ENCODE assay signal across 21 mouse cellular contexts in genomic region chr13:118596218-118596795, GRCm38 (mm10).
DNase-seq lines count a peak whose midpoint lies in the region; ATAC-seq lines count a peak whose summit lies in the region.
"Had no signal": no experiment of that assay in that cellular context is flagged by ENCODE, and none has a peak within 500 bp of the region (broad histone marks: within the 10 kb centered on the region; RNA-seq: fewer than 3 reads in every experiment).

No protein-coding gene starts in this region.

- no peak for ATAC-seq in kidney, embryonic 16.5 days (ENCODE audit: low FRiP score, low TSS enrichment)
- ATAC-seq: forebrain, embryonic 13.5 days; forebrain, embryonic 16.5 days had no signal

- no peak overlapping the region for H3K4me2 ChIP-seq in kidney, embryonic 16.5 days (replicated peaks; ENCODE audit: low read depth, low read length)
- H3K4me2 ChIP-seq: forebrain, embryonic 13.5 days; heart, embryonic 13.5 days; hindbrain, embryonic 12.5 days; hindbrain, embryonic 15.5 days had no signal

- no peaks in the 10 kb centered on the region for H3K4me1 ChIP-seq in kidney, embryonic 16.5 days (ENCODE audit: insufficient read depth, low read length)
- H3K4me1 ChIP-seq: forebrain, embryonic 13.5 days; heart, embryonic 10.5 days; hindbrain, embryonic 12.5 days; hindbrain, embryonic 15.5 days had no signal

- H3K27ac ChIP-seq in kidney, embryonic 16.5 days (ENCODE audit: low read length), result no peak overlapping the region
- H3K27ac ChIP-seq: forebrain, embryonic 10.5 days; forebrain, embryonic 13.5 days; heart, adult 2 months; heart, embryonic 10.5 days; heart, embryonic 13.5 days; hindbrain, embryonic 12.5 days; hindbrain, embryonic 15.5 days had no signal

- H3K27me3 ChIP-seq in kidney, embryonic 16.5 days (ENCODE audit: insufficient read depth, low read length), result no peaks in the 10 kb centered on the region
- H3K27me3 ChIP-seq: CH12.LX; forebrain, embryonic 13.5 days; heart, embryonic 13.5 days; hindbrain, embryonic 12.5 days; hindbrain, embryonic 15.5 days had no signal

- H3K4me3 ChIP-seq in kidney, embryonic 16.5 days (ENCODE audit: low read length), result no peak overlapping the region
- H3K4me3 ChIP-seq: forebrain, embryonic 10.5 days; forebrain, embryonic 13.5 days; heart, adult 2 months; heart, embryonic 10.5 days; heart, embryonic 13.5 days; hindbrain, embryonic 12.5 days; hindbrain, embryonic 15.5 days had no signal

- WGBS in kidney, embryonic 16.5 days, result 78% methylated on average over 6 of the region's 6 CpGs

- H3K9ac ChIP-seq in kidney, embryonic 16.5 days (replicated peaks; ENCODE audit: low read length), result no peak overlapping the region
- H3K9ac ChIP-seq: forebrain, embryonic 13.5 days; heart, embryonic 13.5 days; hindbrain, embryonic 12.5 days; hindbrain, embryonic 15.5 days had no signal

- DNase-seq in kidney, adult 11 months, result peak; percentile 23
- peak; percentile 71 for DNase-seq in kidney, adult 9 months
- DNase-seq in kidney, postnatal 10 days, result no peak
- DNase-seq in 3T3-L1 (ENCODE audit: low read depth, low spot score), result peak; percentile 25
- DNase-seq in ZHBTc4 (ENCODE audit: low read depth, low spot score), result peak; percentile 44
- no peak for DNase-seq in ovary, postnatal 10 days (ENCODE audit: low spot score)
- DNase-seq in right cerebral cortex, postnatal 36 days (ENCODE audit: low spot score in 2 of 2), result no peak
- DNase-seq: B cell, adult 2 months; cerebellum, adult 9-10 months; gastrocnemius, postnatal 36 days; heart, adult 2 months had no signal

- H3K9me3 ChIP-seq in kidney, embryonic 16.5 days (ENCODE audit: low read length), result no peaks in the 10 kb centered on the region
- H3K9me3 ChIP-seq: forebrain, embryonic 10.5 days; forebrain, embryonic 13.5 days; G1E; heart, embryonic 10.5 days; heart, embryonic 13.5 days; hindbrain, embryonic 12.5 days; hindbrain, embryonic 15.5 days had no signal

- no peaks in the 10 kb centered on the region for H3K36me3 ChIP-seq in kidney, embryonic 16.5 days (ENCODE audit: insufficient read depth, low read length)
- H3K36me3 ChIP-seq: forebrain, embryonic 10.5 days; G1E; heart, embryonic 10.5 days; heart, embryonic 13.5 days; hindbrain, embryonic 12.5 days; hindbrain, embryonic 15.5 days had no signal

Comparison
In these comparisons a context has a peak if more than half of its experiments do, and no peak if none do; other contexts are left out.
1. DNase-seq: peak in kidney, adult 11 months (single experiment), kidney, adult 9 months (single experiment), 3T3-L1 (single experiment) and ZHBTc4 (single experiment); none in kidney, postnatal 10 days (single experiment), ovary, postnatal 10 days (single experiment) and right cerebral cortex, postnatal 36 days (0 of 2).